Mouse (Mus musculus) neural tube, embryonic 11.5 days (tissue): ENCODE measurements at regions not wholly inside any gene's neighbourhood (a gene's known extent, or its start where the extent isn't known, plus 50 kb on each side); places are given as distances from the start of the nearest gene placed in this dataset.

Experiments
- ATAC-seq: fragments of 200-750 bp; cut with Nextera tagmentation; 2 replicates; pipeline ENCODE4 v1.8.0; 2017; ENCODE audit warnings: moderate number of reproducible peaks, mild to moderate bottlenecking, moderate TSS enrichment, moderate library complexity; ENCODE audit not compliant: insufficient read depth, low FRiP score, low TSS enrichment
- DNase-seq: peaks from one replicate; pipeline ENCODE4 v3.0.0-alpha.2; 2015; ENCODE audit warnings: low spot score
- H3K27ac ChIP-seq: fragments of 300-500 bp; sonication (generic); 2 replicates; pipeline ENCODE4 v1.5.1; 2014; ENCODE audit warnings: low read depth, mild to moderate bottlenecking, low read length
- H3K27me3 ChIP-seq: fragments of 300-500 bp; sonication (generic); 2 replicates; pipeline ENCODE4 v1.6.1; 2014; ENCODE audit warnings: mild to moderate bottlenecking, low read length, mixed read lengths; ENCODE audit not compliant: control insufficient read depth, insufficient read depth
- H3K36me3 ChIP-seq: fragments of 300-500 bp; sonication (generic); 2 replicates; pipeline ENCODE4 v1.6.1; 2014; ENCODE audit warnings: mild to moderate bottlenecking, low read length, moderate library complexity, mixed read lengths; ENCODE audit not compliant: control insufficient read depth, insufficient read depth
- H3K4me1 ChIP-seq: fragments of 300-500 bp; sonication (generic); 2 replicates; pipeline ENCODE4 v1.6.1; 2014; ENCODE audit warnings: low read length, mixed read lengths; ENCODE audit not compliant: control insufficient read depth, insufficient read depth
- H3K4me2 ChIP-seq: fragments of 300-500 bp; sonication (generic); 2 replicates; pipeline ENCODE4 v1.6.1; 2014; ENCODE audit warnings: low read depth, mild to moderate bottlenecking, moderate library complexity
- H3K4me3 ChIP-seq: fragments of 300-500 bp; sonication (generic); 2 replicates; pipeline ENCODE4 v1.5.1; 2014; ENCODE audit warnings: low read depth, low read length
- H3K9ac ChIP-seq: fragments of 300-500 bp; sonication (generic); 2 replicates; pipeline ENCODE4 v1.6.1; 2014; ENCODE audit warnings: mild to moderate bottlenecking, low read length
- H3K9me3 ChIP-seq: fragments of 300-500 bp; sonication (generic); 2 replicates; pipeline ENCODE4 v1.6.1; 2016; ENCODE audit warnings: low read length; ENCODE audit not compliant: control insufficient read depth
- WGBS: fragments of 180-500 bp; shearing (Covaris S2); extraction: QIAGEN DNeasy Blood & Tissue Kit; methylation state at CpG from one replicate; pipeline ENCODE4 v1.1.7; 2014; 5-methylcytosine and 5-hydroxymethylcytosine counted together

DNA sequence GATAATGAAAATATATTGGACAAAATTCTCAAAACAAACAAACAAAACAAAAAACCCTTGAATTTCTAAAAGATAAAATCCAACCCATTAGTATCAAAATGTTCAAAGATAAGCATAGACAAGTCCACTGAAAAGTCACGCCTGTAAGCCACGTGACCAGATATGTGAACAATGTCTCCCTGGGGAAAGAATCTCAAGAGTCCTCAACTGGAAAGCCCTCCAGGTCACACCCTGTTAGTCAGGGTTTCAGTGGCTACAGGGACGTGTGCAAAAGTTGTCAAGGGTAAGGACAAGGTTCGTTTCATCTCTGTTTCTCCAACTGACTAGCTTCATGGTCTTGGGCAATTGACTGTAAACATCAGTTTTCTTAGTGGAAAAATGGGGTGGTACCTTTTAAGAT is 90.4 kb upstream of the Rora start:
- H3K9me3 ChIP-seq, result no peaks in the 10 kb centered on the region
- ATAC-seq, result no peak
- H3K4me1 ChIP-seq, result no peaks in the 10 kb centered on the region
- H3K4me3 ChIP-seq, result no peak overlapping the region
- H3K27me3 ChIP-seq, result no peaks in the 10 kb centered on the region
- DNase-seq, result no peak
- H3K36me3 ChIP-seq, result no peaks in the 10 kb centered on the region
- 73% methylated on average over 4 of the region's 4 CpGs for WGBS
- no peak overlapping the region for H3K9ac ChIP-seq
- H3K4me2 ChIP-seq, result no peak overlapping the region
- no peak overlapping the region for H3K27ac ChIP-seq

DNA sequence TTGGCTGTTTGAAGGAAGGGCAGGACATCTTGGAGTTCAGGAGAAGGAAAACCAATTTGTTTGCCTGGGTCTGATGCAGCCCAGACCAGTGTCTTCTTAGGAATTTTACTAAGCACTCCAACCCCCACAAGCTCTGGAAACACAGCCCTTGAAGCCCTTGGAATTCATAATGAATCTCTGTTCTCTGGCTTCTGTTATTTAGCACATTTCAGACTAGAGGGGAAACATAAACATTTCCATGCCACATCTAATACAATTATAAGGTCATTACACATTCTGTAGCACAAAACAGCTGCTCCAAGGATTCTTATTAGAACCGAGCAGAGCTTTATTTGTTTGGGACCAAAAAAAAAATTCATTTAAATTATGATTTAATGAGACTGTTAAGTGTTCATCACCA is 67.8 kb upstream of the Rora start:
- ATAC-seq, result no peak
- H3K4me3 ChIP-seq, result no peak overlapping the region
- no peaks in the 10 kb centered on the region for H3K27me3 ChIP-seq
- H3K4me1 ChIP-seq, result no peaks in the 10 kb centered on the region
- H3K36me3 ChIP-seq, result no peaks in the 10 kb centered on the region
- no peak for DNase-seq
- no peak overlapping the region for H3K27ac ChIP-seq
- no peak overlapping the region for H3K9ac ChIP-seq
- WGBS, result 70% methylated on average over 1 of the region's 1 CpGs
- no peaks in the 10 kb centered on the region for H3K9me3 ChIP-seq
- H3K4me2 ChIP-seq, result no peak overlapping the region

- Histone ChIP-seq H3K4me2 (no peak overlapping the region), H3K36me3 (no peaks in the 10 kb centered on the region), H3K4me3 (no peak overlapping the region), H3K9me3 (no peaks in the 10 kb centered on the region), H3K27me3 (no peaks in the 10 kb centered on the region), H3K4me1 (no peaks in the 10 kb centered on the region), H3K27ac (no peak overlapping the region), H3K9ac (no peak overlapping the region)
- DNase-seq (no peak), ATAC-seq (no peak)
- WGBS, result 94% methylated on average over 8 of the region's 8 CpGs
These were observed 62.6 kb upstream of the Rora start for GRCm38 (mm10) chr9:68591023-68591422.

DNA sequence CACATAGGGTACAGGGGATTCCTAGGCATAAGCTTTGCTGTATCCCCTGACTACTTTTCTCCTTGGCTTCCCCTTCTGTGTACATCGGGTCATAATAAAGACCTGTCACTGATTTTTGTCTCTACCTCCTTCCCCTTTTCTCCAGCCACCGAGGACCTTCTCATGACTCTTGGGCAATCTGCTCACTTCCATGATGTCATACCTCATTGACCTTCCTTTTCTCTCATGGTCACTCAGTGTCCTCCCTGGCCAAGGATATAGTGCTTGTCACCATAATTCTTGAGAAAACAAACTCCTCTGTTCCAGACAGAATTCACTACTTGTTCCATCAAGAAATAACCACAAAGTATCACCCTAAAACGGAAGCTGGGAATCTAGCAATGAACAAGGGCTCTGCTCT is 60.6 kb upstream of the Rora start:
- DNase-seq, result no peak
- Histone ChIP-seq H3K4me1 (no peaks in the 10 kb centered on the region), H3K36me3 (no peaks in the 10 kb centered on the region), H3K27me3 (no peaks in the 10 kb centered on the region), H3K27ac (no peak overlapping the region), H3K4me2 (no peak overlapping the region), H3K9ac (no peak overlapping the region), H3K9me3 (no peaks in the 10 kb centered on the region), H3K4me3 (no peak overlapping the region)
- WGBS, result 90% methylated on average over 3 of the region's 3 CpGs
- ATAC-seq, result no peak

DNA sequence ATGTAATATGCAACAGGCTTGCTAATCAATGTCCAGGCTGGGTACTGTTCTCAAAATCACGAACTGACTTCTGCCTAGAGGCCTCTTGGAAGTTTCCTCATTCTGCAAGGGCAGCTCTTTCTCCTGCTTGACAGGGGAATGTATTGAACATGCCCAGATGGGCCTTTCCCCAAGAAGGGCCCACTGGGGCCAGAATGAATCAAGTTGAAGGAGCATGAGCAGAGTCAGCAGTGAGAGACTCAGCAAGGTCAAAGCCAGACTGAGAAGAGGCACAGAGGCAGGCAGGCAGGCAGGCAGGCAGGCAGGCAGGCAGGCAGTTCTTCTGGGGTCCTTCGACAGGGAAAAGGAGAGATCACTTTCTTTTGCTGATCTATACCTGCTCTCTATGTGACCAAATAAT is 59.0 kb upstream of the Rora start:
- WGBS, result 70% methylated on average over 2 of the region's 2 CpGs
- Histone ChIP-seq H3K9me3 (no peaks in the 10 kb centered on the region), H3K4me2 (no peak overlapping the region), H3K4me1 (no peaks in the 10 kb centered on the region), H3K27ac (no peak overlapping the region), H3K4me3 (no peak overlapping the region), H3K27me3 (no peaks in the 10 kb centered on the region), H3K36me3 (no peaks in the 10 kb centered on the region), H3K9ac (no peak overlapping the region)
- ATAC-seq, result no peak
- no peak for DNase-seq
